Mouse (Mus musculus): ENCODE measurements at regions not wholly inside any gene's neighbourhood (a gene's known extent, or its start where the extent isn't known, plus 50 kb on each side); places are given as distances from the start of the nearest gene placed in this dataset.
"Not testable (repeated sequence)": the region's sequence is repeated elsewhere in the genome, so short reads cannot be mapped to it uniquely, and the experiment has no call there.

DNA sequence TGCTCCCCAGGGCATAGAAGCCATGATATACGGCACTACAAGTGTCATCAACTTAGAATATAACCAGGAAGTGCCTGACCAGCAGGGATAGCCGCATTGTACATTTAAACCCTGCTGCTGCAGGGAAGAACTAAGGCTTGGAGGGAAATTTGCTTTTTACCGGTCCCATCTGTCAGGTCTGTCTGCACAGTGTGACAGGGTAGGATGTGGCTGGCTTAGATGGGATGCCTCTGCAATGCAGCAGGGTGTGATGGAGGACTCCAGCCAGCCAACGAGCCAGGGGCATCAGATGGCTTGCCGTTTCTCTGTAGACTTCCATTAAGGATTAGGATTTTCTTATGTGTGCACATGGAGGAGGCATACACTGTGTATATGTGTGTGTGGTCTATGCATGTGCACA, 426.2 kb upstream of the Auts2 start:
- H3K27ac ChIP-seq (ENCODE audit: insufficient read depth, low read length), result no peak overlapping the region
- H3K27me3 ChIP-seq (ENCODE audit: control insufficient read depth, insufficient read depth, low read length), result no peaks in the 10 kb centered on the region
- WGBS, result 75% methylated on average over 5 of the region's 5 CpGs
- H3K36me3 ChIP-seq (ENCODE audit: control insufficient read depth, insufficient read depth, low read length), result no peaks in the 10 kb centered on the region
- DNase-seq (ENCODE audit: low read depth in 1 of 2, low spot score in 2 of 2), result no peak
- H3K4me1 ChIP-seq (ENCODE audit: control insufficient read depth, insufficient read depth, insufficient read length), result no peaks in the 10 kb centered on the region
- TF ChIP-seq CTCF (IDR thresholded peaks at IDR 0.05; ENCODE audit: extremely low read depth, insufficient read depth, insufficient read length, insufficient replicate concordance) (no peak), POLR2A (IDR thresholded peaks at IDR 0.05; ENCODE audit: low read depth, low read length) (no peak)
- no peak overlapping the region for H3K4me3 ChIP-seq (ENCODE audit: extremely low read depth, insufficient read depth, insufficient read length)

- WGBS, result 78% methylated on average over 1 of the region's 1 CpGs
- no peak for DNase-seq (ENCODE audit: low read depth in 1 of 2, low spot score in 2 of 2)
- TF ChIP-seq POLR2A (IDR thresholded peaks at IDR 0.05; ENCODE audit: low read depth, low read length) (no peak), CTCF (IDR thresholded peaks at IDR 0.05; ENCODE audit: extremely low read depth, insufficient read depth, insufficient read length, insufficient replicate concordance) (no peak)
Measured at GRCm38 (mm10) chr5:132959901-132960300, 416.8 kb upstream of the Auts2 start.

GRCm38 (mm10) chr5:132956184-132956583, 413.0 kb upstream of the Auts2 start:
- DNase-seq (ENCODE audit: low read depth in 1 of 2, low spot score in 2 of 2), result no peak
- no peaks in the 10 kb centered on the region for H3K4me1 ChIP-seq (ENCODE audit: control insufficient read depth, insufficient read depth, insufficient read length)
- H3K36me3 ChIP-seq (ENCODE audit: control insufficient read depth, insufficient read depth, low read length), result no peaks in the 10 kb centered on the region
- no peaks in the 10 kb centered on the region for H3K27me3 ChIP-seq (ENCODE audit: control insufficient read depth, insufficient read depth, low read length)
- H3K27ac ChIP-seq (ENCODE audit: insufficient read depth, low read length), result no peak overlapping the region
- 90% methylated on average over 5 of the region's 5 CpGs for WGBS
- TF ChIP-seq CTCF (IDR thresholded peaks at IDR 0.05; ENCODE audit: extremely low read depth, insufficient read depth, insufficient read length, insufficient replicate concordance), result no peak
- TF ChIP-seq POLR2A (IDR thresholded peaks at IDR 0.05; ENCODE audit: low read depth, low read length), result no peak
- no peak overlapping the region for H3K4me3 ChIP-seq (ENCODE audit: extremely low read depth, insufficient read depth, insufficient read length)

More at GRCm38 (mm10) chr5:132959901-132960300, 416.8 kb upstream of the Auts2 start:
- H3K4me3 ChIP-seq (ENCODE audit: extremely low read depth, insufficient read depth, insufficient read length), result no peak overlapping the region
- H3K27ac ChIP-seq (ENCODE audit: insufficient read depth, low read length), result no peak overlapping the region
- no peaks in the 10 kb centered on the region for H3K27me3 ChIP-seq (ENCODE audit: control insufficient read depth, insufficient read depth, low read length)
- no peaks in the 10 kb centered on the region for H3K36me3 ChIP-seq (ENCODE audit: control insufficient read depth, insufficient read depth, low read length)
- H3K4me1 ChIP-seq (ENCODE audit: control insufficient read depth, insufficient read depth, insufficient read length), result no peaks in the 10 kb centered on the region

GRCm38 (mm10) chr5:132955051-132955450, 411.9 kb upstream of the Auts2 start:
- Histone ChIP-seq H3K27ac (ENCODE audit: insufficient read depth, low read length) (no peak overlapping the region), H3K4me1 (ENCODE audit: control insufficient read depth, insufficient read depth, insufficient read length) (no peaks in the 10 kb centered on the region), H3K27me3 (ENCODE audit: control insufficient read depth, insufficient read depth, low read length) (no peaks in the 10 kb centered on the region), H3K36me3 (ENCODE audit: control insufficient read depth, insufficient read depth, low read length) (no peaks in the 10 kb centered on the region), H3K4me3 (ENCODE audit: extremely low read depth, insufficient read depth, insufficient read length) (no peak overlapping the region)
- no peak for DNase-seq (ENCODE audit: low read depth in 1 of 2, low spot score in 2 of 2)
- no peak for TF ChIP-seq POLR2A (IDR thresholded peaks at IDR 0.05; ENCODE audit: low read depth, low read length)
- 87% methylated on average over 8 of the region's 8 CpGs for WGBS

DNA sequence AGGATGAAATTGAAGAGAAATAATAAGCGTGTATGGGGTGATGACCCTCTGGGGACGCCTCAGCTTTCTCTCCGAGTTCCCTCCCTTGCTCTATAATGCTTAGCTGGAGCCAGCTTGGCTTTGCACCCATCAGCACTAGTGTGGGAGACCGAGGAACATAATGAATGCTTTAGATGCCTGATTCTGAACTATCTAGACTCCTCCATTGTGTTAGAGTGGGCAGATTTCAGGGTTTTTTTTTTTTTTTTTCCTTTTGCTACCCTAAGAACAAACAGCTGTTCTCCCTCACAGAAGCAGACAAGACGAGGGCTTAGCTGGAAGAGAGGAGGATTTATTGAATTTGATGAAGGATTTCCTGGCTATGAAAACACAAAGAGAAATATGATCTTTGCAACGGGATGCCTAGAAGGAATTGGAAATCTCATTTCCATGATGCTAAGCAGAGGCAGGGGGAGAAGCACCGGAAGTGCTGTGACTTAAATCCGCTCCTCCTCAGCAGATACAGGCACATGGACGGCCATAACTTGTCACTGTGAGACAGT, 390.4 kb upstream of the Auts2 start:
- H3K36me3 ChIP-seq (ENCODE audit: control insufficient read depth, insufficient read depth, low read length), result no peaks in the 10 kb centered on the region
- H3K27ac ChIP-seq (ENCODE audit: insufficient read depth, low read length), result no peak overlapping the region
- WGBS, result 74% methylated on average over 9 of the region's 9 CpGs
- TF ChIP-seq CTCF (IDR thresholded peaks at IDR 0.05; ENCODE audit: extremely low read depth, insufficient read depth, insufficient read length, insufficient replicate concordance), result no peak
- no peak for TF ChIP-seq POLR2A (IDR thresholded peaks at IDR 0.05; ENCODE audit: low read depth, low read length)
- DNase-seq (ENCODE audit: low read depth in 1 of 2, low spot score in 2 of 2), result no peak
- no peaks in the 10 kb centered on the region for H3K4me1 ChIP-seq (ENCODE audit: control insufficient read depth, insufficient read depth, insufficient read length)
- no peak overlapping the region for H3K4me3 ChIP-seq (ENCODE audit: extremely low read depth, insufficient read depth, insufficient read length)
- no peaks in the 10 kb centered on the region for H3K27me3 ChIP-seq (ENCODE audit: control insufficient read depth, insufficient read depth, low read length)

GRCm38 (mm10) chr5:132929955-132930354, 386.8 kb upstream of the Auts2 start:
- H3K27ac ChIP-seq (ENCODE audit: insufficient read depth, low read length); H3K36me3 ChIP-seq (ENCODE audit: control insufficient read depth, insufficient read depth, low read length); H3K4me3 ChIP-seq (ENCODE audit: extremely low read depth, insufficient read depth, insufficient read length); DNase-seq (ENCODE audit: low read depth in 1 of 2, low spot score in 2 of 2); H3K27me3 ChIP-seq (ENCODE audit: control insufficient read depth, insufficient read depth, low read length); H3K4me1 ChIP-seq (ENCODE audit: control insufficient read depth, insufficient read depth, insufficient read length): not testable (repeated sequence)
- WGBS, result 90% methylated on average over 12 of the region's 12 CpGs

DNA sequence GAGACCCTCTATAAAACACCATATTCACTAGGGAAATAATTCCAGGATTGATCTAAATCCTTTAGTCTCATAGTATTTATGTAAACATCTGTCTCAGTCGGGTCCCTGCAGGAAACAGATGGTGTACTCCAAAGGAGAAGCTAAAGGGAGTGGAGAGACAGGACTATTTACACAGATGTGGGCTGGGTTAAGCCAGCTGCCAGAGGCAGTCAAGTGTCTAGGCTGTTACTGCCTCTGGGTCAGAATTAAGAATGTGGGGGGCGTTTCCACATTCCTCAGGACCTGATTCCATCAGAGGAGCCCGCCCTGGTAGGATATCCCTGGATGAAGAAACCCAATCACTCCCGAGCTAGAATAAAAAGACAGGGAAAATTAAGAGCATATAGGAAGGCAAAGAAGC, 380.2 kb upstream of the Auts2 start:
- H3K4me1 ChIP-seq (ENCODE audit: control insufficient read depth, insufficient read depth, insufficient read length), result no peaks in the 10 kb centered on the region
- no peak overlapping the region for H3K27ac ChIP-seq (ENCODE audit: insufficient read depth, low read length)
- H3K4me3 ChIP-seq (ENCODE audit: extremely low read depth, insufficient read depth, insufficient read length), result no peak overlapping the region
- no peaks in the 10 kb centered on the region for H3K27me3 ChIP-seq (ENCODE audit: control insufficient read depth, insufficient read depth, low read length)
- DNase-seq (ENCODE audit: low read depth in 1 of 2, low spot score in 2 of 2), result no peak
- H3K36me3 ChIP-seq (ENCODE audit: control insufficient read depth, insufficient read depth, low read length), result no peaks in the 10 kb centered on the region
- TF ChIP-seq CTCF (IDR thresholded peaks at IDR 0.05; ENCODE audit: extremely low read depth, insufficient read depth, insufficient read length, insufficient replicate concordance) (no peak), POLR2A (IDR thresholded peaks at IDR 0.05; ENCODE audit: low read depth, low read length) (no peak)
- WGBS, result 15% methylated on average over 4 of the region's 4 CpGs
